Mouse (Mus musculus) lung, postnatal 0 days (tissue): ENCODE measurements around the gene Chrdl1. TPM values are rescaled to one million over a fixed set of nuclear protein-coding genes. Genes with fewer than 3 reads are reported as not detected.

ENCODE experiments used
- ATAC-seq: fragments of 200-750 bp; cut with Nextera tagmentation; 2 replicates; pipeline ENCODE4 v1.8.0; 2017; ENCODE audit warnings: moderate library complexity
- DNase-seq: peaks from one replicate; pipeline ENCODE4 v3.0.0-alpha.2; 2016; ENCODE audit warnings: low spot score
- H3K27ac ChIP-seq: fragments of 300-500 bp; sonication (generic); 2 replicates; pipeline ENCODE4 v1.5.1; 2014; ENCODE audit warnings: antibody characterized with exemption, mild to moderate bottlenecking, low read length, mixed read lengths
- H3K27me3 ChIP-seq: fragments of 300-500 bp; sonication (generic); replicated peaks from 2 replicates; pipeline ENCODE4 v1.6.1; 2014; ENCODE audit warnings: low read length, mixed read lengths; ENCODE audit not compliant: insufficient read depth
- H3K36me3 ChIP-seq: fragments of 300-500 bp; sonication (generic); 2 replicates; pipeline ENCODE4 v1.6.1; 2014; ENCODE audit warnings: low read length, mixed read lengths; ENCODE audit not compliant: insufficient read depth
- H3K4me1 ChIP-seq: fragments of 300-500 bp; sonication (generic); 2 replicates; pipeline ENCODE4 v1.6.1; 2014; ENCODE audit warnings: antibody characterized with exemption, low read depth, low read length, mixed read lengths; ENCODE audit not compliant: insufficient read depth
- H3K4me2 ChIP-seq: fragments of 300-500 bp; sonication (generic); replicated peaks from 2 replicates; pipeline ENCODE4 v1.6.1; 2014; ENCODE audit warnings: low read depth, mild to moderate bottlenecking, low read length, moderate library complexity, mixed read lengths
- H3K4me3 ChIP-seq: fragments of 300-500 bp; sonication (generic); 2 replicates; pipeline ENCODE4 v1.5.1; 2014; ENCODE audit warnings: low read depth, low read length
- H3K9ac ChIP-seq: fragments of 300-500 bp; sonication (generic); replicated peaks from 2 replicates; pipeline ENCODE4 v1.6.1; 2014; ENCODE audit warnings: low read depth, mild to moderate bottlenecking
- H3K9me3 ChIP-seq: fragments of 300-500 bp; sonication (generic); 2 replicates; pipeline ENCODE4 v1.6.1; 2016; ENCODE audit warnings: low read length, mixed read lengths
- CTCF ChIP-seq: IDR thresholded peaks from 2 replicates; pipeline ENCODE4 v1.5.1; 2016; ENCODE audit warnings: antibody characterized with exemption, mild to moderate bottlenecking
- EP300 ChIP-seq: IDR thresholded peaks from 2 replicates; pipeline ENCODE4 v1.6.1; 2016; ENCODE audit warnings: antibody characterized with exemption, mild to moderate bottlenecking, control low read depth
- WGBS: fragments of 180-500 bp; shearing (Covaris S2); extraction: QIAGEN DNeasy Blood & Tissue Kit; methylation state at CpG from one replicate; pipeline ENCODE4 v1.1.7; 2014; 5-methylcytosine and 5-hydroxymethylcytosine counted together
- polyA plus RNA-seq: library from polyadenylated mRNA; unstranded; fragments of >200 nt; fragmentation: Nextera tagmentation; extraction: Ambion mirVana; gene quantifications from 2 replicates; pipeline ENCODE4 v1.2.1, GENCODE M21; 2015

Gene Chrdl1
- 0.14 and 0.20 TPM in 2 replicates for polyA plus RNA-seq

DNA sequence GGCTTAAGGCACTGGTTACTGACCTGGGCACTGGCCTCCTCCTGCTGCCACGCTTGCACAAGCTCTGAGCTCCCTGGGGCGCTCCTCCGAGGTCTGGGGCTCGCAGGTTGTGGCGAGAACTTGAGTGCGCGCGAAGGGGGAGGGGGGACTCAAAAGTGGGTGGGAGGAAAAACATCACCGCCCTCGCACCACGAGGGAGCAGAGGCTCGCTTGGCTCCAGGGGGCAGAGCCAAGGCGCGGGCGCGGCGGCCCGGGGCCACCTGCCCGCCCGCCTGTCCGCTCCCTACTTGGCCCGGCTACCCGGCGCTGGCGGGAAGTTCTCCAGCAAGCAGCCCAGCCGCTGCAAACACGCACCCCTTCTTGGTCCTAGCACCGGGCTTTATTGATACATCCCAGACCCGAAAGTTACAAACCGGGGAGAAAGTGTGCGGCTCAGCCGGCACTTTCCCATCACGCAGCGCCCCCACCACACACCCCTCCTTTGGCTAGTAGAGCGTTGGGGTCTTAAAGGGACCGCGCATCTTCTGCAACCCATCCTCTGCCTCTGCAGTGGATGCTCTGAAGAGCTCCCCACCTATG lies at the start of gene Chrdl1:
Chrdl1 (minus strand) TSS at position 472 of the 579 bp plus-strand sequence.
- DNase-seq, result peak; percentile 15
- Histone ChIP-seq H3K27me3 (no peaks in the 10 kb centered on the region; the same call in 1 of the 2 replicates), H3K36me3 (no peaks in the 10 kb centered on the region), H3K27ac (no peak within 1 kb of the TSS), H3K4me1 (no peaks in the 10 kb centered on the region), H3K4me2 (peak within 1 kb of the TSS; percentile 52), H3K9me3 (no peaks in the 10 kb centered on the region), H3K9ac (no peak within 1 kb of the TSS), H3K4me3 (peak within 1 kb of the TSS; percentile 19; the same call in 1 of the 2 replicates)
- TF ChIP-seq CTCF, result no peak
- no peak for TF ChIP-seq EP300
- 9% methylated on average over 16 of the region's 37 CpGs for WGBS
- peak; percentile 62 for ATAC-seq

DNA sequence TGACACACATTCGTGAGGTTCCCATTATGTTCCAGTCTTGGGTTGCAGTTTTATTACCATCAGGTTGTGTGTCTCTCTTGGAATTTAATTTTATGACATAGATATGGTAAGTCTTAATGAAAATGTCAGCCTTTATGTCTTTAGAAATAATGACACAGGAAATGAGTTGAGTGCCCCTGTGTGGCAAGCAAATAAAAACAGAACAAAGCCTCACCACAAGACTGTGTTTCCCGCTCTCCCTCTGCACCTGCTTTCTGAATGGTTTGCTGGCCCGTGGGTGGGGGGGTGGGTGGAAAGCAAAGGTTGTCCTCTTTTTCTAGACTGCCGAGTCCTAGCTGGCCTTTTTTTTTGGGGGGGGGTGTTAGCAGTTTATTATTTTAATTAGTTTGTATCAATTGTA lies 48.6 kb upstream of the Chrdl1 start:
- Histone ChIP-seq H3K36me3 (no peaks in the 10 kb centered on the region), H3K9ac (no peak overlapping the region), H3K9me3 (no peaks in the 10 kb centered on the region), H3K27ac (no peak overlapping the region), H3K27me3 (no peaks in the 10 kb centered on the region), H3K4me3 (no peak overlapping the region), H3K4me1 (no peaks in the 10 kb centered on the region), H3K4me2 (no peak overlapping the region)
- TF ChIP-seq EP300, result no peak
- TF ChIP-seq CTCF, result no peak
- no peak for ATAC-seq
- peak; percentile 1 for DNase-seq
- WGBS, result 58% methylated on average over 4 of the region's 4 CpGs

DNA sequence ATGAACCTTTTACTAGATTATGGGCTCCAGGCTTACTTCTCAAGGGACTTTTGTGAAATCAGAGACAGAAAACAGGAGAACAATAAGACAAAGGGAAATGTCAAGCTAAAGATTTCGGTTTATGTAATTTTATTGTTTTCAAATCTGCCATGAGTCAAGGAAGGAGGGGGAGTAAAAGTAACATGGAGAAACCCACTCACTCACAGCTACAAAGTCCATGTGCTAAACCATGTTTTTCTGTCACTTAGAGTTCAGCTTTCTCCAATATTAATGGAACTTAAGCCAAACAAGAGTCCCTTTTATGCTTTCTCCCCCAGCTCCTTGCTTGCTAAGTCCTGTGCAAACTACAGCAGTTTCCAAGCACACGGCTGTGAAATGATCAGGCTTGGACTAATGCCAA lies 10.5 kb upstream of the Chrdl1 start:
- Histone ChIP-seq H3K9me3 (no peaks in the 10 kb centered on the region), H3K9ac (no peak overlapping the region), H3K36me3 (no peaks in the 10 kb centered on the region), H3K4me3 (no peak overlapping the region), H3K4me2 (no peak overlapping the region), H3K4me1 (no peaks in the 10 kb centered on the region), H3K27ac (no peak overlapping the region), H3K27me3 (no peaks in the 10 kb centered on the region)
- ATAC-seq (no peak), DNase-seq (no peak)
- TF ChIP-seq CTCF (no peak), EP300 (no peak)
- 58% methylated on average over 2 of the region's 2 CpGs for WGBS

DNA sequence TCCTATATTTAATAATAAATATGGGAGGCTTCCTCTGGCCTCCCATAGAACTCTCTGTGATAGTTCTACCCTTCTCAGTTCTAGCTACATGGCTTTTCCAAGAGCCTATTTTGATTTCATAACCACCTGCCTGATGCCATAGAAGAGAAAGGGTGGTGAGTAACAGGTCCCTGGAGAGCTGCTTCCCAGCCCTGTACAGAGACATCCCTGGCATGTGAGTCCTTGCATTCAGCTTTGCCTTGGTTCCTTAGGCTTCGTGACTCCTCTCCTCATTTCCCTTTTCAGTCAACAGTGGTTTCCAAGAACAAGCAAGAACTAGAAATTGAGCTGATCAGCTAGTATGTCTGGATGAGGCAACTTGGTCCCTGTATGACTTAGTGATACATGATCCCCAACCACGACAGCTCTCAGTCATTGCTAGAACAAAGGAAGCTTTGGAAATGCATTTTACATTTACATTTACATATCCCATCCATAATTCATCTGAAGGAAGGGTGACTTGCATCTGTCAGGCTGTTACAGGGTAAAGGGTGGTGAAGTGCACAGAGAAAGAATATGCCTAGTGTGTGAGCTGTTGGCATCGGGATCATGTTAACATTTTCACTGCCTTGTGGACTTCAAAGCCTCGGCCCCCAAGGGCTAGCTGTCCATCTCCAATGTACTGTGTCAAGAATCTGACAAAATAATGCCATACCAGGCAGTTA lies 27.7 kb downstream of the Chrdl1 start:
- Histone ChIP-seq H3K9ac (no peak overlapping the region), H3K4me3 (no peak overlapping the region), H3K9me3 (no peaks in the 10 kb centered on the region), H3K27me3 (no peaks in the 10 kb centered on the region), H3K27ac (no peak overlapping the region), H3K36me3 (no peaks in the 10 kb centered on the region), H3K4me1 (no peaks in the 10 kb centered on the region), H3K4me2 (no peak overlapping the region)
- no peak for DNase-seq
- TF ChIP-seq EP300 (no peak), CTCF (no peak)
- 71% methylated on average over 4 of the region's 4 CpGs for WGBS
- ATAC-seq, result no peak

DNA sequence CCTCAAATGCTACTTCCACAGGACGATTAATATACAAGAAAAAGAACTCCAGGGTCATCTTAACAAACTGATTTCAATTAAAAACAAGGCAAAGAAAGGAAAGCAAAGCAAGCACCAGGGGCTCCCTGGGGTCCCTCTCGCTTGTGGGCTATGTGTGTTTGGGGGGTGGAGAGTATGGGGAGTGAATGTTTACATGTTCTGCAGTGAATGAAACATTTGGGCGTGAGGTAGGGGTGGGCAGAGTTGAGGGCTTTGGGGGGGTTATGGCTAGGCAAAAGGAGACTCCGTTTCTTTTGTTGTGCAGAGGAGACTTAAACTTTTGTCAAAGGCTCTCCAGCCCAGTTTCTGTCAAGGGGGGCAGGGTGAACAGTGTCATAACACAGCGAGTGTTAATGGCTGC lies 46.8 kb downstream of the Chrdl1 start:
- Histone ChIP-seq H3K36me3 (no peaks in the 10 kb centered on the region), H3K27me3 (no peaks in the 10 kb centered on the region), H3K4me2 (no peak overlapping the region), H3K9me3 (no peaks in the 10 kb centered on the region), H3K4me1 (no peaks in the 10 kb centered on the region), H3K4me3 (no peak overlapping the region), H3K9ac (no peak overlapping the region), H3K27ac (no peak overlapping the region)
- ATAC-seq, result no peak
- DNase-seq, result no peak
- no peak for TF ChIP-seq EP300
- no peak for TF ChIP-seq CTCF
- 45% methylated on average over 5 of the region's 5 CpGs for WGBS

DNA sequence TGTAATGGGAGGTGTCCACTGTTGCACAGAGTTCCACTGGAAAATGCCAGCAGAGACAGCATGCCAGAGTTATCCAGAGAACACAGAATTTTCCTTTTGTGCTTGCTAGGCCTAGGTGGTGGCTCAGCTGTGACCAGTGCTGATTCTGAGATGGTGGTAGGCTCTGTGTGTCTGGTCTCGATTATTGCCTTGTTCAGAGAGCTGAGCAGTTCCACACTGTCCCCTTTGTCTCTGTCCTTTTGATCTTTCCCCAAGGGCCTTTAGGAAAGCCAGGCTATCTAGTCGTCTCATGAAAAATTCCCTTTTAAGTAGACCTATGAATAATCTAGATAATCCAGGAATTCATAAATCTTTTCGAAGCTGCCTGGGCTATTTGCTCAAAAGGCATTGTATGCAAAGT lies 47.3 kb downstream of the Chrdl1 start:
- Histone ChIP-seq H3K4me3 (no peak overlapping the region), H3K9me3 (no peaks in the 10 kb centered on the region), H3K27me3 (no peaks in the 10 kb centered on the region), H3K9ac (no peak overlapping the region), H3K27ac (no peak overlapping the region), H3K36me3 (no peaks in the 10 kb centered on the region), H3K4me2 (no peak overlapping the region), H3K4me1 (no peaks in the 10 kb centered on the region)
- WGBS, result 50% methylated on average over 3 of the region's 3 CpGs
- DNase-seq (no peak), ATAC-seq (no peak)
- TF ChIP-seq EP300 (no peak), CTCF (no peak)
